Mouse (Mus musculus): ENCODE measurements at regions not wholly inside any gene's neighbourhood (a gene's known extent, or its start where the extent isn't known, plus 50 kb on each side); places are given as distances from the start of the nearest gene placed in this dataset.

DNA sequence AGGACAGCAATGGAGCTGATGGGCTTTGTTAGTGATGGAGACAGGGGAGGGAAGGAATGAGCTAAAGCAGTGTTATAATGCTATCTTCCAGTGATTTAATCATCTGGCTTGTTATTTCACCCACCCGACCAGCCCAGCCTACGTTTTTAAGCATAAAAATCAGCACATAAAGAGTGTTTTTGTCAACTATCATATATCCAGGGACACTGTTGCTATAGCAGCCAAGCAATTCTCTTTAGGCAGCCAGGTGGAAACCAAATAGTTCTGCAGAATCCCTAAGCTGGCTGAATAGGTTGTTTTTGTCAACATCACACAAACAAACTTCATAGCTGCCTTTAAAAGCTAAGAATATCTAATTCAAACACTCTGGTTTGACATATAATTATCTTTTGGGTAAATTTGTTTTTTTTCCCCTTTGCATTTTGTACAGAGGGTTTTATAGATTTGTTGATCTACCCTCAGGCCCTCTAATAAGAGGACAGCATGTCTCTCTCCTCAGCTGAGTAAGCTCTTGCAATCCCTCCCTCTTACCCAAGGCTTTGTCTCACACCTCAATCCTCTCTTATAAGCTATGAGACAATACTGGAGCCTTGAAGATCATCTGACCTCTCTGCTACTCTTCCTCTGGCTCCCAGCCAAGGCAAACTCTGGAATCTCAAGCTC is 104.7 kb upstream of the Camk2d start:
- no peak overlapping the region for H3K4me3 ChIP-seq
- no peaks in the 10 kb centered on the region for H3K36me3 ChIP-seq
- H3K4me1 ChIP-seq = 0 out of 2 replicates have a peak, but pooled peaks cover 5% of the 10 kb centered on the region
- 12% methylated on average over 2 of the region's 2 CpGs for WGBS
- no peak overlapping the region for H3K27ac ChIP-seq (replicated peaks)
- no peak overlapping the region for H3K9ac ChIP-seq (replicated peaks)
- no peak overlapping the region for H3K4me2 ChIP-seq (replicated peaks)
- 0 out of 2 replicates have a peak, but pooled peaks have one; percentile 11 for ATAC-seq (replicated peaks)
- H3K27me3 ChIP-seq = no peaks in the 10 kb centered on the region
- no peaks in the 10 kb centered on the region for H3K9me3 ChIP-seq

DNA sequence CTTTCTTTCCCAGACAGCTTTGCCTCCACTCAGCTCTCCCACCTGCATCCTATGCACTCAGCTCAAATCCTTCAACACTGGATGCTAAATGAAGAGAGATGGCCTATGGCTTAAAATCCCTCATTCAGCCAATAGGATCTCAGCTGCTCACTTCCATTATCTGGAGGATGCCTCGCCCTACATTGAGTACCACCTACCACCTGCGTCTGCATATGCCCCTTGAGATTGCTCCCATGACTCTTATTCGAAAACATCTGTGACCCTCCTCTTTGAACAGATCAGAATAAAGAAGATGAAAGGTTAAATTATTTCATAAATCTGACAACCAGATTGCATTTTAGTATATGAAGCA is 104.2 kb upstream of the Camk2d start:
- H3K9ac ChIP-seq (replicated peaks) = no peak overlapping the region
- ATAC-seq (replicated peaks) = 0 out of 2 replicates have a peak, but pooled peaks have one; percentile 23
- H3K36me3 ChIP-seq = no peaks in the 10 kb centered on the region
- H3K4me3 ChIP-seq = no peak overlapping the region
- no peaks in the 10 kb centered on the region for H3K27me3 ChIP-seq
- 0 out of 2 replicates have a peak, but pooled peaks cover 5% of the 10 kb centered on the region for H3K4me1 ChIP-seq
- no peak overlapping the region for H3K27ac ChIP-seq (replicated peaks)
- H3K4me2 ChIP-seq (replicated peaks) = no peak overlapping the region
- 84% methylated on average over 3 of the region's 3 CpGs for WGBS
- no peaks in the 10 kb centered on the region for H3K9me3 ChIP-seq

DNA sequence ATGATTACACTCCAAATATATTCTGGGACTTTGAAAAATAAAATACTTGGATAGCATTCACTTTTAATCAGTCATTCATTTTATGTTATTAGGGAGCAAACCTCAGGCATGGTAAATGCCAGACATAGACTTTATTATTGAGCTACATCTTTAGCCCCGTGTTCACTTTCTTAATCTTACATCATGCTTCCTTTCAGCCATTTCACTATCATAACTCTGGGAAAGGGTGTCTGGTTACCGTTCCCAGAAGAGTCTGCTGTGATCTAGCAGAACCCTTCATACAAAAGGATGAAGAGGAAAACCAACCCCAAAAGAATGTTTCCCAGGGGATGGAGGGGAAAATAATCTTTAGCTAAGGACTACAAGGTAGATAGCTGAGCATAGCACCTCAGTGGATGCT is 97.3 kb upstream of the Camk2d start:
- Histone ChIP-seq H3K4me3 (no peak overlapping the region), H3K4me1 (no peaks in the 10 kb centered on the region), H3K36me3 (no peaks in the 10 kb centered on the region), H3K27ac (replicated peaks) (no peak overlapping the region), H3K9me3 (no peaks in the 10 kb centered on the region), H3K4me2 (replicated peaks) (no peak overlapping the region), H3K27me3 (no peaks in the 10 kb centered on the region), H3K9ac (replicated peaks) (no peak overlapping the region)
- WGBS = 61% methylated on average over 2 of the region's 2 CpGs
- no peak for ATAC-seq (replicated peaks)

DNA sequence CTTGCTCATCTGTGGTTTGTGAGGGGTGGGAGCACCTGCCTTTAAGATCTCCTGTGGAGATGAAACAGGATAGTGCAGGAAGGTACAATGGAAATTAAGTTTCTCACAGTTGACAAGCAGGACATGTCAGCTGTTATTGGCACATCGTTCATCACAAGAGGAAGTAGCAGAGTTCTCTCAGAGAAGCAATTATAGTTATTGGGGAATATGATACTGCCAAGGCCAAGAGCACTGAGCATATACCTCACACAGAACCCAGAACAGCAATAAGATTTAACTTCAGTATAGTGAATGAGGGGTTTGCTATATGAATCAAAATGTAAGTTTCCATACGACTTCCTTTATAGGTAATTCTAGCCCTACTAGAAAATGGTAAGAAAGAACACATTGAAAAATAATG is 95.9 kb upstream of the Camk2d start:
- ATAC-seq (replicated peaks) = no peak
- Histone ChIP-seq H3K27me3 (no peaks in the 10 kb centered on the region), H3K36me3 (no peaks in the 10 kb centered on the region), H3K4me1 (no peaks in the 10 kb centered on the region), H3K9ac (replicated peaks) (no peak overlapping the region), H3K9me3 (no peaks in the 10 kb centered on the region), H3K4me2 (replicated peaks) (no peak overlapping the region), H3K4me3 (no peak overlapping the region), H3K27ac (replicated peaks) (no peak overlapping the region)
- 89% methylated on average over 2 of the region's 2 CpGs for WGBS

DNA sequence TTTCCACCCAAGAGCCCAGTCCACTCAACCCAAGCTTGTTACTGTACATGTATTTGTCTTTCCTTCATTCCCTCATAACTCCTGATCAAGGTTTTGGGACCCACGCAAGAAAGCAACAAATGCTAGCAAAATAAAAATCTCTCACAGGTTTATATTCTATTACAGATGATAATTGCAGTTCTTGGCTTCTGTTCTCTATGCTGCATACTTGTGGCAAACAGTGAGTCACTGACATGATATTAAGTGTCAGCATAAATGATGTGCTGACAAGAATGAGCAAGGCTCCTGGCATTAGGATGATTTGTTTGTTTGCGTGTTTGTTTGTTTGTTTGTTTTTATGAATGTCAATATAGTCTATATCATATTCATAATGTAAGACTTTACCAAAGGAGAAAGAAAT is 94.3 kb upstream of the Camk2d start:
- no peak overlapping the region for H3K4me2 ChIP-seq (replicated peaks)
- 97% methylated on average over 2 of the region's 2 CpGs for WGBS
- H3K9me3 ChIP-seq = no peaks in the 10 kb centered on the region
- no peak overlapping the region for H3K4me3 ChIP-seq
- H3K27me3 ChIP-seq = no peaks in the 10 kb centered on the region
- no peak overlapping the region for H3K27ac ChIP-seq (replicated peaks)
- no peaks in the 10 kb centered on the region for H3K36me3 ChIP-seq
- no peak for ATAC-seq (replicated peaks)
- H3K4me1 ChIP-seq = no peaks in the 10 kb centered on the region
- no peak overlapping the region for H3K9ac ChIP-seq (replicated peaks)

DNA sequence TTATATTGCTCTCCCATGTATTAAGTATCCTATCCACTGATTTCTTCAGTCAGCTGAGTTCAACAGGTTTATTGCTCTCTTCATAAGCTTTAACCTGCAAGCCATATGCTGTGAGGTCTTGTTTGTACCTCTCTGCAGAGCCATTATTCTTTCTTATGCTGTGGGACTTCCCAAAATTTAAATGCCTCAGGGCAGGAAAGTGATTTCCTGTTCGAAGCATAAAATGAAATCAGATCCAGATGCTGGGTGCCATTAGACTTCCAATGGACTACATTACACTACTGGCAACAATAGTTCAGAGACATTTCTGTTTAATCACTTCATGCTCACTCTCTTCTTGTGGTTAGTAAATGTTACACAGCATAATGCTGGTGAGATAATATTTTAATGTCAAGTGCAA is 90.4 kb upstream of the Camk2d start:
- no peak overlapping the region for H3K9ac ChIP-seq (replicated peaks)
- H3K4me3 ChIP-seq = no peak overlapping the region
- no peaks in the 10 kb centered on the region for H3K36me3 ChIP-seq
- no peak overlapping the region for H3K4me2 ChIP-seq (replicated peaks)
- no peaks in the 10 kb centered on the region for H3K4me1 ChIP-seq
- WGBS = 82% methylated on average over 1 of the region's 1 CpGs
- no peak overlapping the region for H3K27ac ChIP-seq (replicated peaks)
- no peaks in the 10 kb centered on the region for H3K9me3 ChIP-seq
- no peak for ATAC-seq (replicated peaks)
- H3K27me3 ChIP-seq = no peaks in the 10 kb centered on the region

DNA sequence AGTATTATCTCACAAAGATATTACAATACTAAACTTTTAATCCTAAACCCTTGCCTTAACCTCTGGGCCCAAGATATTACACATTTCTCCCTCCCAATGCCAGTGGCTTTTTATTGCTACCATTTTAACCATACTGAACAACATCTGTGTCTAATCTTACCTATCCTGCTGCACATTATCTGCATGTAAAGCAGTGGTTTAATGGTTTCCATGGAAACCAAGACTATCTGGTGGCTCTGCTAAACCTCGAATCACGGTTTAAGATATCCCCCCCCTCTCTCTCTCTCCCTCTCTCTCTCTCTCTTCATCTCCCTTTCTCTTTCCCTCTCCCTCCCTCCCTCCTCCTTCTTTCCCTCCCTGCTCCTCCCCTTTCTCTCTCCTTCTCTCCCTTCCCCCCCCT is 81.3 kb upstream of the Camk2d start:
- 9% methylated on average over 2 of the region's 2 CpGs for WGBS
- H3K4me1 ChIP-seq = no peaks in the 10 kb centered on the region
- no peaks in the 10 kb centered on the region for H3K27me3 ChIP-seq
- no peak overlapping the region for H3K4me3 ChIP-seq
- H3K9me3 ChIP-seq = no peaks in the 10 kb centered on the region
- H3K36me3 ChIP-seq = no peaks in the 10 kb centered on the region
- no peak overlapping the region for H3K27ac ChIP-seq (replicated peaks)
- H3K9ac ChIP-seq (replicated peaks) = no peak overlapping the region
- no peak overlapping the region for H3K4me2 ChIP-seq (replicated peaks)
- 0 out of 2 replicates have a peak, but pooled peaks have one; percentile 43 for ATAC-seq (replicated peaks)

DNA sequence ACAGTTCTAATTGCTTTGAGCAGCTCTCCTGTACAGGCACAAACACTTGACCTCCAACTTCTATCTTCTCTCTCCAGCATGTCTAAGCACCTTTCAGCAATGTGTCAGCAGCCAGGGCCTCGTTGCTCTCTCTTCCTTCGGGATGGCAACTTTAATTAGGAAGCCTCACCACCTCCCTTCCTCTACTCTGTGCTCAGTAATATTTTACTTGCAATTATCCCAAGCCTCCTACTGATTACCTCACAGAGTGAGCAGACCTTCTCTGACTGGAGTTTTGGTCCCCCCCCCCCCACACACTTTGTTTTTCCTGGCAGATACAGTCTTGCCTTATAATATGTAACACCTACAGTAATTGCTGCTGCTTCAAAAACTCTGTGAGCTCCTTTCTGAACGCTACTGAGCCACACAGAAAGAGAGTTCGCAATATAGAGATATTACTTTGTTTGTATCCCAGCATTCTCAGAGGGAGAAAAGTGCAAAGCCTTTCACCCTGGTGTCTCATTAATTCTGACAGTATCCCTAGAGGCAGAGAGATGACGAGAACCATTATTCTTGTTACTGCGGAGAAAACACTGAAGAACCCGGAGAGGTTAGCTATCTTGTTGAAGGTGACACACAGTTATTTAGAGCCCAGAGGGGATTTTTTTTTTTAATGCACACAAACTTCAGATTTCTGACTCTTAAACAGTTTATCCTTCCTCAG is 61.8 kb upstream of the Camk2d start:
- ATAC-seq (replicated peaks) = 0 out of 2 replicates have a peak, but pooled peaks have one; percentile 46
- Histone ChIP-seq H3K9me3 (no peaks in the 10 kb centered on the region), H3K4me1 (no peaks in the 10 kb centered on the region), H3K27ac (replicated peaks) (no peak overlapping the region), H3K36me3 (no peaks in the 10 kb centered on the region), H3K9ac (replicated peaks) (no peak overlapping the region), H3K4me3 (no peak overlapping the region), H3K4me2 (replicated peaks) (no peak overlapping the region), H3K27me3 (no peaks in the 10 kb centered on the region)
- 35% methylated on average over 7 of the region's 7 CpGs for WGBS

DNA sequence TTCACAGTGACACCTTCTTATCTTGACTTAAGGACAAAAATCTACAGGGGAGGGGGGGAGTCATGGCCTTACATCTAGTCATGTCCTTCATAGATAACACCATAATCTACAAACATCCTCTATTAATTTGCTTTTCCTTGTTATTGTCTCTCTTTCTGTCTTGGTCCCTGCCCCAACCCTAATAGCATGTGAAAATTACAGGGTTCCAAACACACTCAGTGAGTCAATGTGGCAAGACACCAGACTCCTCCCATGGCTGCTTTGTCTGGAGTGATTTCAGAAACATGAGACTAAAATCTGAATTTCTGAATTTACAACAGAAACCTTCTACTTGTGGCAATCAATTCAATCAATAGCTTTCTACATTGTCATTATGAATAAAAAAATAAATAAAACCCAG is 60.8 kb upstream of the Camk2d start:
- Histone ChIP-seq H3K4me1 (no peaks in the 10 kb centered on the region), H3K27ac (replicated peaks) (no peak overlapping the region), H3K9me3 (no peaks in the 10 kb centered on the region), H3K36me3 (no peaks in the 10 kb centered on the region), H3K27me3 (no peaks in the 10 kb centered on the region), H3K4me3 (no peak overlapping the region), H3K4me2 (replicated peaks) (no peak overlapping the region), H3K9ac (replicated peaks) (no peak overlapping the region)
- no peak for ATAC-seq (replicated peaks)

DNA sequence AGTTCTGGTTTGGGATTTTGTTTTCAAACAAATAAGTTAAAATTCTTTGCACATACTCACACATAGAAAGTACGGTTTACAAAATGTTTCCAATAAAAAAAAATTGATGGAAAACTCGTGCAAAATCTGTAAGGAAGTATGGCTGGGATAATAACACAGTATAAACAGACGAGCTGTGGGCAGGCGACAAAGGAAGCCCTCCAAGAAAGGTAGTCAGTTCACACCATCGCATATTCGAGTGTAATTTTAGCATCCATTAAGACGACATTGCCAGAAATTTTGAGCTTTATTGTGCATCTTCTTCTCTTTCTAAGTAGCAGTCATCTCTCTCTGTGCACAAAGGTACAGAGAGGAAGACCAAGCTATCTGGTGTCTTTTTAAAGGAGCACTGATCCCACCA is 57.6 kb upstream of the Camk2d start:
- no peak overlapping the region for H3K9ac ChIP-seq (replicated peaks)
- H3K9me3 ChIP-seq = no peaks in the 10 kb centered on the region
- no peak overlapping the region for H3K4me2 ChIP-seq (replicated peaks)
- WGBS = 87% methylated on average over 7 of the region's 7 CpGs
- no peak overlapping the region for H3K4me3 ChIP-seq
- H3K27ac ChIP-seq (replicated peaks) = no peak overlapping the region
- H3K36me3 ChIP-seq = no peaks in the 10 kb centered on the region
- no peak for ATAC-seq (replicated peaks)
- H3K4me1 ChIP-seq = no peaks in the 10 kb centered on the region
- no peaks in the 10 kb centered on the region for H3K27me3 ChIP-seq

DNA sequence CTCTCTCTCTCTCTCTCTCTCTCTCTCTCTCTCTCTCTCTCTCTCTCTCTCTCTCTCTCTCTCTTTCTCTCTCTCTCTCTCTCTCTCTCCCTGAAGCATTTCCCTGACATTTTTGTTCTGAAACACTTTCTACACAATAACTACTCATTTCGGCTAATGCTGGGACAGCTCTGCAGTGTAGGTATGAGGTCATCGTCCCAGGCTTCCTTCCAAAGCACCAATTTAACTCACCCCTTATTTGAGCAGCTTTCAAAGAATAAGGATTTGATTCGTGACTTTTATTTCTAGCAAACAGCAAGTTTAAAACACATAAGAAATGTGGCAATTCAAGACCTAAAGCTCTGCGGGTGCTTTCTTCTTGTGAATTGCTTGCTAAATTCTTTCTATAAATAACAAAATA is 55.0 kb upstream of the Camk2d start:
- H3K27me3 ChIP-seq = no peaks in the 10 kb centered on the region
- WGBS = 44% methylated on average over 4 of the region's 4 CpGs
- ATAC-seq (replicated peaks) = no peak
- H3K9ac ChIP-seq (replicated peaks) = no peak overlapping the region
- no peaks in the 10 kb centered on the region for H3K36me3 ChIP-seq
- H3K4me1 ChIP-seq = no peaks in the 10 kb centered on the region
- H3K9me3 ChIP-seq = no peaks in the 10 kb centered on the region
- H3K4me3 ChIP-seq = no peak overlapping the region
- no peak overlapping the region for H3K27ac ChIP-seq (replicated peaks)
- no peak overlapping the region for H3K4me2 ChIP-seq (replicated peaks)

Data from forebrain, embryonic 15.5 days (tissue).